Mouse (Mus musculus): Measurements from ENCODE around the gene Fnd3c2. TPM values are rescaled to one million over a fixed set of nuclear protein-coding genes. Genes with fewer than 3 reads are reported as not detected.

Fnd3c2 gene
- polyA plus RNA-seq (2015; fragmentation: Nextera tagmentation; extraction: Ambion mirVana), result not detected in 2 replicates

DNA sequence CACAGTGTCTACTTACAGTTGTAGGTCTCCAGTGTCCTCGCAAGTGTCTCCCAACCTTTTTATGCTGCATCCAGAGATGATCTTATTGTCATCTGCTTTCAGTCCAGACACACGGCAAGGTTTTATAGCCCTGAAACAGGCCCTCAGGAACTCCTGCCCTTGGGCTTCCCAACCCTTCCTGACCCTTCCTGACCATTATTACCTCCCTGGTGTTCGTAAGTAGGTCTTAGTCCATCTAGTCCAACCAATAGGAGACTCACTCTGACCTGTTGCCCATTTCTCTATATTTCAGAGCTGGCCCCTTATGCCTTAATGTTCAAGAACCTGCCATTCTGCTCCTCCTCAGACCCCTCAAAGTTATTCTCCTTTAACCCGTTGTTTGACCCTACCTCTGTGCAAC lies at the start of gene Fnd3c2:
Fnd3c2 (minus strand) TSS at position 101 of the 400 bp plus-strand sequence.

GRCm38 (mm10) chrX:106221058-106221457 lies 34.1 kb downstream of the Fnd3c2 start, which contains the start of gene Taf9b:
Gene Taf9b, minus strand, starts transcription at chrX:106221158.

DNA sequence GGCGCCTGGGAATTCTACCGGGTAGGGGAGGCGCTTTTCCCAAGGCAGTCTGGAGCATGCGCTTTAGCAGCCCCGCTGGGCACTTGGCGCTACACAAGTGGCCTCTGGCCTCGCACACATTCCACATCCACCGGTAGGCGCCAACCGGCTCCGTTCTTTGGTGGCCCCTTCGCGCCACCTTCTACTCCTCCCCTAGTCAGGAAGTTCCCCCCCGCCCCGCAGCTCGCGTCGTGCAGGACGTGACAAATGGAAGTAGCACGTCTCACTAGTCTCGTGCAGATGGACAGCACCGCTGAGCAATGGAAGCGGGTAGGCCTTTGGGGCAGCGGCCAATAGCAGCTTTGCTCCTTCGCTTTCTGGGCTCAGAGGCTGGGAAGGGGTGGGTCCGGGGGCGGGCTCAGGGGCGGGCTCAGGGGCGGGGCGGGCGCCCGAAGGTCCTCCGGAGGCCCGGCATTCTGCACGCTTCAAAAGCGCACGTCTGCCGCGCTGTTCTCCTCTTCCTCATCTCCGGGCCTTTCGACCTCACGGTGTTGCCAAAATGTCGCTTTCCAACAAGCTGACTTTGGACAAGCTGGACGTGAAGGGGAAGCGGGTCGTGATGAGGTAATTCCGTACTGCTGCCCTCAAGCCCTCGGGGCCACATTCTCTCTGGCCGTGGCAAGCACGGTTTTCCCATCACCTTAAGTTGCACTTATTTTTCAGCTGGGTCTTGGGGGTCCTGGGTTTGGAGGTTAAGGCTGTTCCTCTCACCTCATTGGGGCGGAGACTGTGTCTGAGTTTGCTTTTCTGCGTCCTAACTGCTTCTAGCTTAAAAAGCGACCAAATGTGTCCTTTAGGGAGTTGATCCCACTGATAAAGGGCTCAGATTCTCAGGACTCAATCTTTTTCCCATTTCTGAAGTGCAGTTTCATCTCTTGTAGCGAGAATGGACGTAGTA lies 68.2 kb downstream of the Fnd3c2 start, which contains the start of gene Pgk1:
Pgk1 (plus strand) TSS at position 388 of the 937 bp plus-strand sequence.

Other genes with a start within 250 kb of the Fnd3c2 start
- 18.6 and 21.6 TPM in 2 replicates for gene Magt1, start 243.5 kb downstream of the Fnd3c2 start, polyA plus RNA-seq (2015; fragmentation: Nextera tagmentation; extraction: Ambion mirVana)
- 875 and 891 TPM in 2 replicates for gene Cox7b, start 239.7 kb downstream of the Fnd3c2 start, polyA plus RNA-seq (2015; fragmentation: Nextera tagmentation; extraction: Ambion mirVana)
- 9.2 and 10.0 TPM in 2 replicates for gene Atp7a, start 228.1 kb downstream of the Fnd3c2 start, polyA plus RNA-seq (2015; fragmentation: Nextera tagmentation; extraction: Ambion mirVana)
- gene Tlr13, start 112.2 kb downstream of the Fnd3c2 start, polyA plus RNA-seq (2015; fragmentation: Nextera tagmentation; extraction: Ambion mirVana), result 0.76 and 0.78 TPM in 2 replicates
- gene Pgk1, start 68.3 kb downstream of the Fnd3c2 start, polyA plus RNA-seq (2015; fragmentation: Nextera tagmentation; extraction: Ambion mirVana), result 458 and 491 TPM in 2 replicates
- 11.6 and 13.1 TPM in 2 replicates for gene Taf9b, start 34.2 kb downstream of the Fnd3c2 start, polyA plus RNA-seq (2015; fragmentation: Nextera tagmentation; extraction: Ambion mirVana)
- 30.9 and 32.5 TPM in 2 replicates for gene Fndc3c1, start 230.0 kb upstream of the Fnd3c2 start, polyA plus RNA-seq (2015; fragmentation: Nextera tagmentation; extraction: Ambion mirVana)

Data from skeletal muscle tissue, postnatal 0 days (tissue).